17 mouse cellular contexts compared by ENCODE assay signal in genomic region chr1:133415505-133415904, GRCm38 (mm10). TPM values are rescaled to one million over a fixed set of nuclear protein-coding genes. Genes with fewer than 3 reads are reported as not detected.
A peak's percentile ranks its signal among the peaks of the same experiment; 100 is the strongest.
DNase-seq lines count a peak whose midpoint lies in the region; ATAC-seq and TF ChIP-seq lines count a peak whose summit lies in the region.
"Had no signal": no experiment of that assay in that cellular context is flagged by ENCODE, and none has a peak within 500 bp of the region (broad histone marks: within the 10 kb centered on the region; RNA-seq: fewer than 3 reads in every experiment).

No protein-coding gene starts in this region.

- no peaks in the 10 kb centered on the region for H3K36me3 ChIP-seq in heart, adult 2 months (ENCODE audit: control insufficient read depth, insufficient read depth, low read length)
- H3K36me3 ChIP-seq in lung, embryonic 14.5 days (ENCODE audit: insufficient read depth), result no peaks in the 10 kb centered on the region
- no peaks in the 10 kb centered on the region for H3K36me3 ChIP-seq in small intestine, adult 2 months (ENCODE audit: control insufficient read depth, insufficient read depth, low read length)
- H3K36me3 ChIP-seq: embryonic facial prominence, embryonic 13.5 days; forebrain, embryonic 12.5 days; neural tube, embryonic 13.5 days had no signal

- H3K27ac ChIP-seq in heart, adult 2 months, result no peak overlapping the region
- no peak overlapping the region for H3K27ac ChIP-seq in lung, embryonic 14.5 days (ENCODE audit: low read depth)
- H3K27ac ChIP-seq in brown adipose tissue, adult 24 weeks (replicated peaks; ENCODE audit: low read depth, low read length), result 0 out of 2 replicates have a peak overlapping the region, but pooled peaks have one; percentile 23
- H3K27ac ChIP-seq in small intestine, adult 2 months (ENCODE audit: insufficient read depth, low read depth, low read length), result peak overlapping the region; percentile 81
- H3K27ac ChIP-seq: embryonic facial prominence, embryonic 13.5 days; forebrain, embryonic 12.5 days; neural tube, embryonic 13.5 days had no signal

- intact Hi-C loops in heart, adult 2 months (cut with DNase I), result no loop called here

- no peak overlapping the region for H3K9ac ChIP-seq in heart, adult 2 months (ENCODE audit: low read depth, low read length)
- H3K9ac ChIP-seq in lung, embryonic 14.5 days, result no peak overlapping the region
- H3K9ac ChIP-seq: embryonic facial prominence, embryonic 13.5 days; forebrain, embryonic 12.5 days; neural tube, embryonic 13.5 days had no signal

- WGBS in heart, adult 2 months, result 66% methylated on average over 6 of the region's 6 CpGs
- WGBS in lung, embryonic 14.5 days, result 61% methylated on average over 6 of the region's 6 CpGs
- 36% methylated on average over 6 of the region's 6 CpGs for WGBS in small intestine, adult 2 months

- TF ChIP-seq EP300 in heart, adult 2 months (IDR thresholded peaks at IDR 0.05; ENCODE audit: insufficient read depth, low read depth, low read length), result no peak

- H3K27me3 ChIP-seq in heart, adult 2 months (ENCODE audit: control insufficient read depth, insufficient read depth, low read length), result no peaks in the 10 kb centered on the region
- H3K27me3 ChIP-seq in lung, embryonic 14.5 days (ENCODE audit: insufficient read depth, low read length), result no peaks in the 10 kb centered on the region
- no peaks in the 10 kb centered on the region for H3K27me3 ChIP-seq in small intestine, adult 2 months (ENCODE audit: control insufficient read depth, insufficient read depth, low read length)
- H3K27me3 ChIP-seq: neural tube, embryonic 13.5 days had no signal

- H3K79me2 ChIP-seq in heart, adult 2 months (replicated peaks; ENCODE audit: control insufficient read depth, insufficient read depth, low read length), result peaks cover 7% of the 10 kb centered on the region

- TF ChIP-seq CTCF in heart, adult 2 months (IDR thresholded peaks at IDR 0.05), result no peak
- no peak for TF ChIP-seq CTCF in lung, embryonic 14.5 days (IDR thresholded peaks at IDR 0.05; ENCODE audit: low read depth)
- no peak for TF ChIP-seq CTCF in small intestine, adult 2 months (IDR thresholded peaks at IDR 0.05; ENCODE audit: extremely low read depth, insufficient read length, insufficient replicate concordance, low read depth, low read length)

- no peak for ATAC-seq in lung, embryonic 14.5 days (ENCODE audit: insufficient read depth)

- no peaks in the 10 kb centered on the region for H3K9me3 ChIP-seq in lung, embryonic 14.5 days (ENCODE audit: low read depth, low read length)
- H3K9me3 ChIP-seq: embryonic facial prominence, embryonic 13.5 days; forebrain, embryonic 12.5 days; neural tube, embryonic 13.5 days had no signal

- peak; percentile 89 for DNase-seq in heart, adult 11 months
- no peak for DNase-seq in heart, adult 2 months
- DNase-seq in lung, embryonic 14.5 days, result no peak
- no peak for DNase-seq in lung, postnatal 36 days
- DNase-seq in adrenal gland, postnatal 14 days, result no peak
- DNase-seq in left cerebral cortex, adult 18-20 months (ENCODE audit: low spot score in 2 of 2), result no peak
- DNase-seq: adrenal gland, adult 2 months; cerebellum, adult 2 months; thymus, postnatal 14 days had no signal

- H3K4me3 ChIP-seq in heart, adult 2 months, result no peak overlapping the region
- H3K4me3 ChIP-seq in lung, embryonic 14.5 days (ENCODE audit: low read depth, low read length), result no peak overlapping the region
- H3K4me3 ChIP-seq in brown adipose tissue, adult 24 weeks (ENCODE audit: insufficient read depth, low read depth, low read length), result no peak overlapping the region
- no peak overlapping the region for H3K4me3 ChIP-seq in small intestine, adult 2 months (ENCODE audit: low read depth, low read length)
- H3K4me3 ChIP-seq: embryonic facial prominence, embryonic 13.5 days; forebrain, embryonic 12.5 days; neural tube, embryonic 13.5 days had no signal

- H3K4me1 ChIP-seq in heart, adult 2 months (ENCODE audit: control insufficient read depth, insufficient read depth, low read length), result peaks cover 47% of the 10 kb centered on the region
- H3K4me1 ChIP-seq in lung, embryonic 14.5 days (ENCODE audit: insufficient read depth), result peaks cover 17% of the 10 kb centered on the region
- H3K4me1 ChIP-seq in brown adipose tissue, adult 24 weeks (ENCODE audit: control insufficient read depth, insufficient read depth, insufficient read length, low read length), result peaks cover 60% of the 10 kb centered on the region
- peaks cover 50% of the 10 kb centered on the region for H3K4me1 ChIP-seq in small intestine, adult 2 months (ENCODE audit: control insufficient read depth, insufficient read depth, insufficient read length, low read length)

- 0 out of 2 replicates have a peak overlapping the region, but pooled peaks have one; percentile 13 for H3K4me2 ChIP-seq in lung, embryonic 14.5 days
- H3K4me2 ChIP-seq: embryonic facial prominence, embryonic 13.5 days; forebrain, embryonic 12.5 days; liver, embryonic 11.5 days; neural tube, embryonic 13.5 days had no signal

- no peak for TF ChIP-seq POLR2A in heart, adult 2 months (IDR thresholded peaks at IDR 0.05; ENCODE audit: insufficient read depth, low read depth, low read length)
- TF ChIP-seq POLR2A in small intestine, adult 2 months (IDR thresholded peaks at IDR 0.05; ENCODE audit: low read depth, low read length), result no peak

RNA-seq across cellular contexts. Expression of gene Sox13, which starts 8.7 kb away (rescaled TPM):
- 10 to 100 TPM; 15.3 to 16.2 TPM for total RNA-seq in heart, adult 2 months (2021)
- polyA plus RNA-seq in heart, adult 2 months (2012; rRNA removed), result 24.7 and 28.5 TPM in 2 replicates
- polyA plus RNA-seq in lung, embryonic 14.5 days (2014; fragmentation: Nextera tagmentation; extraction: Ambion mirVana), result 7.8 and 9.4 TPM in 2 replicates
- 5.5 and 6.6 TPM in 2 replicates for polyA plus RNA-seq in brown adipose tissue, adult 24 weeks (2012; ENCODE audit: insufficient read depth, insufficient read length, missing spikeins)
- 46.7 and 189 TPM in 2 replicates for polyA plus RNA-seq in small intestine, adult 2 months (2012; rRNA removed)
- 19.3 and 20.0 TPM in 2 replicates for total RNA-seq in adrenal gland, postnatal 14 days (2021)
- 10 to 100 TPM in 1 of 2 experiments, 1 to 10 TPM in 1; 9.2 to 11.9 TPM for total RNA-seq in left cerebral cortex, adult 18-20 months (2021)

RNA-seq across cellular contexts. Expression of gene Etnk2, which starts 52.1 kb away (rescaled TPM):
- under 1 TPM; 0.29 to 0.93 TPM for total RNA-seq in heart, adult 2 months (2021)
- 0.70 and 0.84 TPM in 2 replicates for polyA plus RNA-seq in heart, adult 2 months (2012; rRNA removed)
- 2.8 and 3.7 TPM in 2 replicates for polyA plus RNA-seq in lung, embryonic 14.5 days (2014; fragmentation: Nextera tagmentation; extraction: Ambion mirVana)
- polyA plus RNA-seq in brown adipose tissue, adult 24 weeks (2012; ENCODE audit: insufficient read depth, insufficient read length, missing spikeins), result not detected in 2 replicates
- polyA plus RNA-seq in small intestine, adult 2 months (2012; rRNA removed), result 0.20 and 1.0 TPM in 2 replicates
- 7.6 and 28.3 TPM in 2 replicates for total RNA-seq in adrenal gland, postnatal 14 days (2021)
- total RNA-seq in left cerebral cortex, adult 18-20 months (2021), result 10 to 100 TPM; 11.2 to 11.6 TPM
- total RNA-seq: common myeloid progenitor, adult 5-6 weeks; hematopoietic stem cell, adult 5-6 weeks had no signal

Comparison
In these comparisons a context has a peak if more than half of its experiments do, and no peak if none do; other contexts are left out.
1. H3K27ac ChIP-seq: peak in brown adipose tissue, adult 24 weeks (single experiment) and small intestine, adult 2 months (single experiment); none in heart, adult 2 months (single experiment) and lung, embryonic 14.5 days (single experiment).